Mouse (Mus musculus): ENCODE measurements at regions not wholly inside any gene's neighbourhood (a gene's known extent, or its start where the extent isn't known, plus 50 kb on each side); places are given as distances from the start of the nearest gene placed in this dataset.

- no peak for DNase-seq (ENCODE audit: low spot score)
Observed at GRCm38 (mm10) chr15:93645950-93646349, 50.3 kb upstream of the Prickle1 start.

Data from yolk sac, embryonic 10.5 days (tissue).